Mouse (Mus musculus): ENCODE data around the gene Ece1.
A peak's percentile ranks its signal among the peaks of the same experiment; 100 is the strongest.

Ece1 gene

GRCm38 (mm10) chr4:137919116-137919515, 57.1 kb downstream of the Ece1 start:
- no peak for DNase-seq

- peak; percentile 43 to 58 for DNase-seq
These were observed 58.0 kb downstream of the Ece1 start for GRCm38 (mm10) chr4:137920005-137920404.

GRCm38 (mm10) chr4:137920500-137920961, 58.5 kb downstream of the Ece1 start:
- peak; percentile 53 to 74 for DNase-seq

- peak in 1 of 2 experiments; percentile 53 for DNase-seq
These were observed 59.5 kb downstream of the Ece1 start for GRCm38 (mm10) chr4:137921510-137921909.

GRCm38 (mm10) chr4:137923052-137923451, 61.0 kb downstream of the Ece1 start:
- DNase-seq, result no peak

- no peak for DNase-seq
These were observed 63.1 kb downstream of the Ece1 start for GRCm38 (mm10) chr4:137925176-137925575.

GRCm38 (mm10) chr4:137926161-137926560, 64.1 kb downstream of the Ece1 start:
- no peak for DNase-seq

GRCm38 (mm10) chr4:137927136-137927535, 65.1 kb downstream of the Ece1 start:
- DNase-seq, result no peak

GRCm38 (mm10) chr4:137927741-137928535, 65.9 kb downstream of the Ece1 start:
- no peak for DNase-seq

GRCm38 (mm10) chr4:137928813-137929212, 66.8 kb downstream of the Ece1 start:
- no peak for DNase-seq

GRCm38 (mm10) chr4:137929341-137930016, 67.4 kb downstream of the Ece1 start:
- DNase-seq, result peak; percentile 40 to 60

- DNase-seq, result no peak
These were observed 68.5 kb downstream of the Ece1 start for GRCm38 (mm10) chr4:137930500-137931008.

- peak; percentile 84 to 91 for DNase-seq
These were observed 69.1 kb downstream of the Ece1 start for GRCm38 (mm10) chr4:137931009-137931757.

GRCm38 (mm10) chr4:137932554-137933178, 70.6 kb downstream of the Ece1 start:
- no peak for DNase-seq

- DNase-seq, result no peak
These were observed 71.3 kb downstream of the Ece1 start for GRCm38 (mm10) chr4:137933328-137933727.

GRCm38 (mm10) chr4:137936134-137936533, 74.1 kb downstream of the Ece1 start:
- DNase-seq, result no peak

- no peak for DNase-seq
These were observed 78.0 kb downstream of the Ece1 start for GRCm38 (mm10) chr4:137940061-137940460.

GRCm38 (mm10) chr4:137941131-137941844, 79.3 kb downstream of the Ece1 start:
- DNase-seq, result no peak

- DNase-seq, result no peak
These were observed 80.1 kb downstream of the Ece1 start for GRCm38 (mm10) chr4:137941871-137942781.

- DNase-seq, result no peak
These were observed 80.9 kb downstream of the Ece1 start for GRCm38 (mm10) chr4:137942782-137943486.
